Mouse (Mus musculus) liver, embryonic 13.5 days (tissue): Measurements from ENCODE around the gene Iqgap3. TPM values are rescaled to one million over a fixed set of nuclear protein-coding genes. Genes with fewer than 3 reads are reported as not detected.

Experiments
- ATAC-seq: fragments of 200-750 bp; cut with Nextera tagmentation; 2 replicates; pipeline ENCODE4 v1.8.0; 2017; ENCODE audit warnings: low read depth, mild to moderate bottlenecking, moderate number of reproducible peaks, moderate library complexity
- DNase-seq: peaks from one replicate; pipeline ENCODE4 v3.0.0; 2022
- H3K27ac ChIP-seq: fragments of 300-500 bp; sonication (generic); 2 replicates; pipeline ENCODE4 v1.5.1; 2015; ENCODE audit warnings: moderate library complexity, mild to moderate bottlenecking, inconsistent platforms
- H3K27me3 ChIP-seq: fragments of 300-500 bp; sonication (generic); 2 replicates; pipeline ENCODE4 v1.6.1; 2015; ENCODE audit warnings: mild to moderate bottlenecking, inconsistent platforms
- H3K36me3 ChIP-seq: fragments of 300-500 bp; sonication (generic); 2 replicates; pipeline ENCODE4 v1.6.1; 2015; ENCODE audit warnings: mild to moderate bottlenecking, inconsistent platforms
- H3K4me1 ChIP-seq: fragments of 300-500 bp; sonication (generic); replicated peaks from 2 replicates; pipeline ENCODE4 v1.6.1; 2015; ENCODE audit warnings: inconsistent platforms
- H3K4me2 ChIP-seq: fragments of 300-500 bp; sonication (generic); 2 replicates; pipeline ENCODE4 v1.6.1; 2015; ENCODE audit warnings: inconsistent platforms, mild to moderate bottlenecking, moderate library complexity
- H3K4me3 ChIP-seq: fragments of 300-500 bp; sonication (generic); replicated peaks from 2 replicates; pipeline ENCODE4 v1.5.1; 2015; ENCODE audit warnings: mild to moderate bottlenecking, inconsistent platforms
- H3K9ac ChIP-seq: fragments of 300-500 bp; sonication (generic); 2 replicates; pipeline ENCODE4 v1.6.1; 2015; ENCODE audit warnings: mild to moderate bottlenecking, inconsistent platforms
- H3K9me3 ChIP-seq: fragments of 300-500 bp; sonication (generic); replicated peaks from 2 replicates; pipeline ENCODE4 v1.6.1; 2016; ENCODE audit warnings: inconsistent platforms
- WGBS: fragments of 180-500 bp; shearing (Covaris S2); methylation state at CpG from one replicate; pipeline ENCODE4 v1.1.7; 2015; ENCODE audit not compliant: insufficient replicate concordance; 5-methylcytosine and 5-hydroxymethylcytosine counted together
- polyA plus RNA-seq: library from polyadenylated mRNA; unstranded; fragments of >200 nt; fragmentation: Nextera tagmentation; extraction: Ambion mirVana; gene quantifications from 2 replicates; pipeline ENCODE4 v1.2.1, GENCODE M21; 2015

The Iqgap3 gene
- polyA plus RNA-seq, 1 experiment from 2014 or later = 6.6 TPM

- peak overlapping the region; percentile 72 for H3K9ac ChIP-seq
- peak overlapping the region; percentile 88 for H3K4me2 ChIP-seq
- H3K36me3 ChIP-seq = no peaks in the 10 kb centered on the region
- H3K27ac ChIP-seq = peak overlapping the region; percentile 97
- H3K27me3 ChIP-seq = no peaks in the 10 kb centered on the region
- H3K4me3 ChIP-seq = peak overlapping the region; percentile 61
- peaks cover 76% of the 10 kb centered on the region for H3K4me1 ChIP-seq
- no peak for ATAC-seq
- no peaks in the 10 kb centered on the region for H3K9me3 ChIP-seq
- 18% methylated on average over 25 of the region's 25 CpGs for WGBS
- no peak for DNase-seq
These were observed 57.7 kb downstream of the Iqgap3 start for GRCm38 (mm10) chr3:88139243-88140177.

GRCm38 (mm10) chr3:88140178-88140902, 58.6 kb downstream of the Iqgap3 start:
- peak overlapping the region; percentile 99 for H3K4me2 ChIP-seq
- peak overlapping the region; percentile 97 for H3K27ac ChIP-seq
- no peaks in the 10 kb centered on the region for H3K27me3 ChIP-seq
- peaks cover 84% of the 10 kb centered on the region for H3K4me1 ChIP-seq
- peak overlapping the region; percentile 19; the same call in 1 of the 2 replicates for H3K9ac ChIP-seq
- no peak overlapping the region for H3K4me3 ChIP-seq
- H3K36me3 ChIP-seq = no peaks in the 10 kb centered on the region
- H3K9me3 ChIP-seq = no peaks in the 10 kb centered on the region
- ATAC-seq = no peak
- DNase-seq = no peak
- 27% methylated on average over 11 of the region's 11 CpGs for WGBS

- Histone ChIP-seq H3K9me3 (no peaks in the 10 kb centered on the region), H3K27me3 (no peaks in the 10 kb centered on the region), H3K27ac (peak overlapping the region; percentile 97), H3K4me3 (no peak overlapping the region), H3K36me3 (0 out of 2 replicates have a peak, but pooled peaks cover 5% of the 10 kb centered on the region), H3K9ac (peak overlapping the region; percentile 19; the same call in 1 of the 2 replicates), H3K4me1 (peaks cover 91% of the 10 kb centered on the region), H3K4me2 (peak overlapping the region; percentile 99)
- WGBS = 40% methylated on average over 6 of the region's 6 CpGs
- DNase-seq = no peak
- ATAC-seq = no peak
These were observed 59.2 kb downstream of the Iqgap3 start for GRCm38 (mm10) chr3:88140903-88141430.

- Histone ChIP-seq H3K9me3 (no peaks in the 10 kb centered on the region), H3K36me3 (0 out of 2 replicates have a peak, but pooled peaks cover 6% of the 10 kb centered on the region), H3K27ac (peak overlapping the region; percentile 97), H3K9ac (peak overlapping the region; percentile 90), H3K4me2 (peak overlapping the region; percentile 99), H3K27me3 (no peaks in the 10 kb centered on the region), H3K4me1 (peaks cover 92% of the 10 kb centered on the region), H3K4me3 (peak overlapping the region; percentile 86)
- DNase-seq = peak; percentile 19
- 10% methylated on average over 9 of the region's 9 CpGs for WGBS
- ATAC-seq = no peak
These were observed 59.6 kb downstream of the Iqgap3 start for GRCm38 (mm10) chr3:88141439-88141786.

- Histone ChIP-seq H3K36me3 (0 out of 2 replicates have a peak, but pooled peaks cover 6% of the 10 kb centered on the region), H3K9ac (peak within 1 kb of the TSS; percentile 90), H3K4me2 (peak within 1 kb of the TSS; percentile 99), H3K27me3 (no peaks in the 10 kb centered on the region), H3K4me3 (peak within 1 kb of the TSS; percentile 86), H3K4me1 (peaks cover 95% of the 10 kb centered on the region), H3K27ac (peak within 1 kb of the TSS; percentile 97), H3K9me3 (no peaks in the 10 kb centered on the region)
- ATAC-seq (peak; percentile 82), DNase-seq (peak; percentile 92)
- WGBS = under 1% methylated on average over 51 of the region's 52 CpGs
These were observed 60.2 kb downstream of the Iqgap3 start, which contains the start of gene Mef2d for GRCm38 (mm10) chr3:88141787-88142523. Gene Mef2d, plus strand, starts transcription at chr3:88142372.

- Histone ChIP-seq H3K27ac (peak overlapping the region; percentile 97), H3K4me2 (peak overlapping the region; percentile 99), H3K9me3 (no peaks in the 10 kb centered on the region), H3K27me3 (no peaks in the 10 kb centered on the region), H3K4me3 (peak overlapping the region; percentile 86), H3K9ac (peak overlapping the region; percentile 90), H3K4me1 (peaks cover 95% of the 10 kb centered on the region), H3K36me3 (0 out of 2 replicates have a peak, but pooled peaks cover 6% of the 10 kb centered on the region)
- under 1% methylated on average over 57 of the region's 57 CpGs for WGBS
- peak; percentile 37 for ATAC-seq
- DNase-seq = peak; percentile 57
These were observed 60.8 kb downstream of the Iqgap3 start for GRCm38 (mm10) chr3:88142546-88142915.

GRCm38 (mm10) chr3:88142916-88143771, 61.4 kb downstream of the Iqgap3 start:
- ATAC-seq (peak; percentile 34), DNase-seq (peak; percentile 56)
- WGBS = under 1% methylated on average over 33 of the region's 33 CpGs

GRCm38 (mm10) chr3:88143961-88144486, 62.3 kb downstream of the Iqgap3 start:
- Histone ChIP-seq H3K4me1 (peaks cover 95% of the 10 kb centered on the region), H3K36me3 (0 out of 2 replicates have a peak, but pooled peaks cover 6% of the 10 kb centered on the region), H3K27me3 (no peaks in the 10 kb centered on the region), H3K4me2 (peak overlapping the region; percentile 99), H3K4me3 (peak overlapping the region; percentile 86), H3K9ac (peak overlapping the region; percentile 90), H3K9me3 (no peaks in the 10 kb centered on the region), H3K27ac (peak overlapping the region; percentile 97)
- 4% methylated on average over 5 of the region's 5 CpGs for WGBS
- peak; percentile 42 for ATAC-seq
- DNase-seq = peak; percentile 67

More at GRCm38 (mm10) chr3:88142916-88143771, 61.4 kb downstream of the Iqgap3 start:
- peak overlapping the region; percentile 90 for H3K9ac ChIP-seq
- H3K4me3 ChIP-seq = peak overlapping the region; percentile 86
- peak overlapping the region; percentile 97 for H3K27ac ChIP-seq
- H3K4me2 ChIP-seq = peak overlapping the region; percentile 99
- H3K36me3 ChIP-seq = 0 out of 2 replicates have a peak, but pooled peaks cover 6% of the 10 kb centered on the region
- H3K9me3 ChIP-seq = no peaks in the 10 kb centered on the region
- no peaks in the 10 kb centered on the region for H3K27me3 ChIP-seq
- H3K4me1 ChIP-seq = peaks cover 95% of the 10 kb centered on the region

GRCm38 (mm10) chr3:88144648-88145410, 63.1 kb downstream of the Iqgap3 start:
- H3K9me3 ChIP-seq = no peaks in the 10 kb centered on the region
- H3K36me3 ChIP-seq = 0 out of 2 replicates have a peak, but pooled peaks cover 6% of the 10 kb centered on the region
- peak overlapping the region; percentile 86 for H3K4me3 ChIP-seq
- DNase-seq (no peak), ATAC-seq (no peak)
- H3K4me1 ChIP-seq = peaks cover 95% of the 10 kb centered on the region
- H3K27me3 ChIP-seq = no peaks in the 10 kb centered on the region
- peak overlapping the region; percentile 99 for H3K4me2 ChIP-seq
- H3K9ac ChIP-seq = peak overlapping the region; percentile 90
- 55% methylated on average over 6 of the region's 6 CpGs for WGBS
- peak overlapping the region; percentile 97 for H3K27ac ChIP-seq
